Mouse (Mus musculus) neural tube, embryonic 13.5 days (tissue): ENCODE results near the gene Cyp11a1. TPM values are rescaled to one million over a fixed set of nuclear protein-coding genes. Genes with fewer than 3 reads are reported as not detected.

Experiments used
- polyA plus RNA-seq: library from polyadenylated mRNA; unstranded; fragments of >200 nt; fragmentation: Nextera tagmentation; extraction: Ambion mirVana; gene quantifications from 2 replicates; pipeline ENCODE4 v1.2.1, GENCODE M21; 2015

The Cyp11a1 gene
- polyA plus RNA-seq, 1 experiment from 2014 or later, result 0.14 TPM

Other genes with a start within 250 kb of the Cyp11a1 start
- gene Clk3, start 240.6 kb upstream of the Cyp11a1 start, polyA plus RNA-seq, result 68.6 and 76.6 TPM in 2 replicates
- gene Arid3b, start 169.6 kb upstream of the Cyp11a1 start, polyA plus RNA-seq, result 11.4 and 11.7 TPM in 2 replicates
- gene Ubl7, start 95.4 kb upstream of the Cyp11a1 start, polyA plus RNA-seq, result 149 and 166 TPM in 2 replicates
- gene Sema7a, start 66.3 kb upstream of the Cyp11a1 start, polyA plus RNA-seq, result 1.8 and 2.1 TPM in 2 replicates
- 47.5 and 48.5 TPM in 2 replicates for gene Stra6, start 57.4 kb downstream of the Cyp11a1 start, polyA plus RNA-seq
- 0.33 and 0.58 TPM in 2 replicates for gene Ccdc33, start 112.4 kb downstream of the Cyp11a1 start, polyA plus RNA-seq
- gene Islr, start 197.9 kb downstream of the Cyp11a1 start, polyA plus RNA-seq, result 53.6 and 58.2 TPM in 2 replicates
- 19.8 and 22.3 TPM in 2 replicates for gene Islr2, start 197.9 kb downstream of the Cyp11a1 start, polyA plus RNA-seq
- 3.4 and 4.0 TPM in 2 replicates for gene Pml, start 243.4 kb downstream of the Cyp11a1 start, polyA plus RNA-seq
- gene Stoml1, start 246.8 kb downstream of the Cyp11a1 start, polyA plus RNA-seq, result 86.0 and 107 TPM in 2 replicates